Mouse (Mus musculus) T-cell, adult 2 months (primary cell): ENCODE measurements at regions not wholly inside any gene's neighbourhood (a gene's known extent, or its start where the extent isn't known, plus 50 kb on each side); places are given as distances from the start of the nearest gene placed in this dataset.

Experiments
- DNase-seq: peaks from one replicate; pipeline ENCODE4 v3.0.0; 2022; ENCODE audit warnings: low spot score

DNA sequence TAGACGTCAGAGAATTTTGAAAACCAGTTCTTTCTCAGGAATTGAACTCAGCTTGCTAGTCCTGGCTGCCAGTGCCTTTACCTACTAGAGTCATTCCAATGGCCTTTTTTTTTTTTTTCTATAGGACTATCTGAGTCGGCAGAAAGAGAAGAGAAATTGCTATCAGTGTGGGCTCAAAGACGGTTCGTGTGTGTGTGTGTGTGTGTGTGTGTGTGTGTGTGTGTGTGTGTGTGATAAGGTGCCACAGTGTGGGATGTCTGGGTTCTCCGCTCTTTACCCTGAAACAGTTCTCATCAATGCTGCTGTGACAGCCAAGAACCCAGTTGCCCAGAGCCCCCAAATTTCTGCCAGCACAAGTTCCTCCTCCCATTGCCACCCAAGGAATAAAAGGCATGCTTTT lies 146.1 kb downstream of the Rybp start:
- DNase-seq = no peak

DNA sequence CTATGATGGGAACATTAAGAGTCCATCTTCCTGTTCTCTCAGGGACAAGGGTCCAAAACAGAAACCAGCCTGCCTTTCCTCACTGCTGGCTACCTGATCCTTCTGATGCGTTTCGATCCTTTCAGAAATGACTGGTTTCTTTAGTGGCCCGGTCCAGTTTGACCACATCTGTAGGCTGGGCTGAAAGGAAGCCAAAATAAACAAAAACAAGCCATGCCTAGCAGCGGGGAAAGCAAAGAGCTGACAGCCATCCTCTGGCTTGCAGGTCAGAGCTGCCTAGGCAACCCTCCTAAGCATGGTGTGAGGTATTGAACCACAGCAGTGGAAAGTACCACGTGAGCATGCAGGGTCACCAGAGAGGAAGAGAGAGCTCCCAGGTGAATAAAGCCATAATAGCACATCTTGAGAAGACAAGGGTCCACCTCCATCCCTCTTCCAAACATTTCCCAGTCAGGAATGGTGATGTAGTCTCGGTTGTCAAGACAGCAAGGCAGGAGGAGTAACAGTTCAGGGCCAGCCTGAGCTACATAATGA lies 146.6 kb downstream of the Rybp start:
- DNase-seq = no peak

DNA sequence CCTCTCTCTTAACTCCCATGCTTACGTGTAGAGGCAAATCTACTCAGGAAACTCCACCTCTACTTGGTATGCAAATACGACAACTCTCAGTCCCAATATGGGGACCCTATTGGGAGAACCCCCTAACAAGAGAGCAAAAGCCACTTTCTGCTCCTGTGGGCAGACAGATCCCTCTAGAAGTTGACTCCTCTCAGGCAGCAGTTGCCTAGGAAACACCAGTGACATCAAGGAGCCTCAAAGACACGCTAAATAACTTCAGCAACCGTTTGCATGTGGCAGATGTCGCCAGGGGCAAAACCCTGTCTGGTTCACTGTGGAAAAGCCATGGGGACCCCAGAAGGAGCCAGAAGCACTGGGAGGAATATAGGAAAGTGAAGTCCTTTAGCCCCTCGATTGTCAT lies 147.5 kb downstream of the Rybp start:
- no peak for DNase-seq

DNA sequence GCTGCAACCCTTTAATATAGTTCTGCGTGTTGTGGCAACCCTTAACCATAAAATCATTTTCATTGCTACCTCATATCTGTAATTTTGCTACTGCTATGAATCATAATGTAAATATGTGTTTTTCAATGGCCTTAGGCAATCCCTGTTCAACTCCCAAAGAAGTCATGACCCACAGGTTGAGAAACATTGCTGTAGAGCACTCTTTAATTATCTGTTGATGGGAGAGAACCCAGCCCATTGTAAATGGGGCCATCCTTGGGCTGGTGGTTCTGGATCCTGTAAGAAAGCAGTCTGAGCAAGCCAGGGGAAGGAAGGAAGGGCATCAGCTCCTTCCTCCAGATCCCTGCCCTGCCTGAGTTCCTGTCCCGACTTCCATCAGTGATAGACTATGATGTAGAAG lies 148.6 kb downstream of the Rybp start:
- DNase-seq = no peak

DNA sequence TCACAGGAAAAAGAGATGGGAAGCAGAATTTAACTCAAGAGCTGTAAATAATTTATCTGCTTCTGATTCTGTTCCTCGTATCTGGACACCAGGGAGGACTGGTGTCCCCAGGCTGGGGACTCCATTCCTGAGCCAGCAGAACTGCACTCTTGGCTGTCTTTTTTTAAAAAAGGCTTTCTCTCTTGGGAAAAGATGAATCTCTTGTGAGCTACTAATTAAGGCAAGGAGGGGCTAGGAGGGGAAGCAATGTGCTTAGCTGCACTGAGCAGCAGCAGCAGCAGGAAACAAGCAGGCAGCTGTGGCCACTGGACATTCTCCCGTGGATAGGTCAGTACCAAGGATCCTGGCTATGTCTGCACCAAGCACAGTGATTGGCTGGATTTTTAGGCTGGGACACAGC lies 152.1 kb downstream of the Rybp start:
- no peak for DNase-seq

DNA sequence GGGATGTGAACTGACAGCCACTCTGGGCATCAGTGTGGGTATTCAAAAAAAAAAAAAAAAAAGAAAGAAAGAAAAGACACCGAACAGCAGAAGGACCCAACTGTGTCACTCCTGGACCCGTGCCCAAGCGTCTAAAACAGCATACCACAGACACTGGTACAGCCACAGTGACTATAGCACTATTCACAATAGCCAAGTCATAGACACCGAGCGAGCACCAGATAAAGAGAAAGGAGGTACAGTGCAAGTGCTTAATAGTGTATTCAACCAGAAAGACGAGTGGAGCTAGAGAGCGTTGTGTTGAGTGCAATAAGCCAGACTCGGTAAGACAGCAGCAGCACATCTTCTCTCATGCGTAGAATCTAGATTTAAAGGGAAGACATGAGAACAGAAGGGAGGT lies 153.3 kb downstream of the Rybp start:
- no peak for DNase-seq

DNA sequence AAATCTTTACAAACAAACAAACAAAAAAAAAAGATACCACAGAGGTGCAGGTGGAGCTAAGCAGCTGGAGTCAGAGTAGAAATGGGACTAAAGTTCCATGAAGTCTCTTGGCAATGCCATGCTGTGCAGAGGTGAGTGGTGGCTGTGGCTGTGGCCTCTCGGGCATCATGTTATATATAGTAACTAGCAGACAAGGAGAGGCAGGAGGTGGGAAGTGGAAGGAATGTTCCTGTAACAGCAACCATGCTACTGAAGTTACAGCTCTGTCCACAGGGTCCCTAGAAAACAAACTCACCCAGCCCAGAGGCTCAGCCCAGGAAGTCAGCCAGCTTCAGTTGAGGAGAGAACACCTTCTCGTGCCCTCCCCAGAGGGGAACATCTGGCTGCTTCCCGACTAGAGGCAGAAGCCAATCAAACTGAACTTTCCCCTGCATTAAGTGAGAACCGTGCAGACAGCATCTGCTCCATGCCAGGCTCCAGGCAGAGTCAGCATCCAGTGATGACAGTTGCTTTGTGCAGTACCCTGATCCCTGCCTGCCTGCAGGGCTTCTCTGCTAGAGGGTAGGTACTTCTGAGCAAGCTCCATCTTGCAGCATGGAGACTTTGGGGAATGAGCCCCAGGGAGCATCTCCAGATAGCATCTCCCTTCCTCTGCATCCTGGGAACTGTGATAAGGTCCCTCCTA lies 154.2 kb downstream of the Rybp start:
- no peak for DNase-seq

DNA sequence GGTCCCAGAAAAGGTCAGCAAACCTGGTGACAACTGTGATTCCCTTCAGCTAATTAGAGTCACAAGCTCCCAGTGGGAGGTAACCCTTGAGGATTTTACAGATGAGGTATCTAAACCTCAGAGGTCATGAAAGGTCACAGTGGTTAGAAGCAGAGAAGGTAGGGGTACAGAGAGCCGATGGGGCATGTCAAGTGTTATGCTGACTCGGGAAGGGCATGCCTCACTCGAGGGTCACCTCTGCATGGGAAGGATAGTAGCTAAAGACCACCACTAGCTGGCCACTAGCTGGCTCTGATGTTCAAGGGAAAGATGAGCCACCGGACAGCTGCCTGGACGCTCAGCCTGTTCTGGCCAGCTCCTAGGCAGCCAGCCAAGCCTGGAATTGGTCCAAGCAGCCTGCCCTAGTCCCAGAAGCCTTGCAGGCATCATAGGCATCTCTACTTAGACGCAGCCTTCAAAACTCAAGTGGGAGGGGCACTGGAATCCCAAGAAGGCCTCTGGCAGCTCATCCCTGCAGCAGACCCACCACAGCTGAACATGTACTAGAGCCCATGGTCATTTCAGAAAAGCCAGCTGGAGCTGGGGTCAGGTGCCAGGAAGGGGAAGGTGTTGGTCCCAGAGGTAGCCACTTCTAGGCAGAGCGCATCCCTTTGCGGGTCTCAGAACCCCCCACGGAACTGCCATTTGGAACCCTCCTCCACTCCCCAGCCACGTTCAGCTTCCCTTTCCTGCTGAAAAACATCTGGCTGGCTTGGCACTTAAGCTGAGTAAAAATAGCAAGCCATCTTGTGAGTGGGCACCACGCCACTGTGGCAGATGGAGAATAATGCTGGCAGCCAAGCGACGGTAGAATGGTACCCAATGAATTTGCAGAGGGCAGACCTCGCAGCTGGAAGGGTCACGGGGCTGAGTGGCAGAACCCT lies 159.8 kb downstream of the Rybp start:
- DNase-seq = no peak

DNA sequence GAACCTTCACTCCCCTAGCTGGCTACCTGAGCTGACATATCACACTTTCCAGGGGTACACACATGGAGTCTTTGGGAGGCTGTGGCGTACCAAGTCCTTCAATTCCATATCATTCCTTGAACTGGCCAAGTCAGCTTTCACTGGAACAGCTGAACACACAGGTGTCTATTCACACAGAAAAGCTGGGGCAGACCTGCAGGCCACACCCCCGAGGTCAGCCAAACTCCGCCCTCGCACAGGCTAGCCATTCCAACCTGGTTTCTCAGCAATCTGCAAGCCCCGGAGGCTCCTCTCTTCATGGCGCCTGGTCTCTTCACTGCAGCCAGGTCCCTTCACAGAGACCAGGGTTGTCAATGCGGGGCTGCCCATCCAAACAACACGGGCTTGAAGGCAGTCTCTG lies 160.5 kb downstream of the Rybp start:
- no peak for DNase-seq

DNA sequence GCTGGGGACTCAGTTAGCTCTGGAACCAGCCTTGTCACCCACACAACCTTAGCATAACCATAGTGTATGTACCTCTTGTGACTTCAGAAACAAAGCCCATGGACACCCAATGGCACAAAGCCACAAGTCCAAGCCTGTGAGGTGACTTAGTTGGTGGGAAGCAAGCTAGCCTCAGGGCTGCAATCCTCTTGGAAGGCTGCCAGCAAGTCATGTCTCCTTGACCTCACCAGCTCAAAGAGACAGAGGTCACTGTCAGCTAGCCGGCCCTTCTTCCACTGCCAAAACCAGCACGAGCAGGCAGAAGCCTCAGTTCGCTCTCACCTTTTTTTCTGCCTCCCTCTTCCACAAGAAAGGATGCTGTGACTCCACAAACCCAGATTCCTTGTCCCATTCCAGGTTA lies 161.0 kb downstream of the Rybp start:
- no peak for DNase-seq

DNA sequence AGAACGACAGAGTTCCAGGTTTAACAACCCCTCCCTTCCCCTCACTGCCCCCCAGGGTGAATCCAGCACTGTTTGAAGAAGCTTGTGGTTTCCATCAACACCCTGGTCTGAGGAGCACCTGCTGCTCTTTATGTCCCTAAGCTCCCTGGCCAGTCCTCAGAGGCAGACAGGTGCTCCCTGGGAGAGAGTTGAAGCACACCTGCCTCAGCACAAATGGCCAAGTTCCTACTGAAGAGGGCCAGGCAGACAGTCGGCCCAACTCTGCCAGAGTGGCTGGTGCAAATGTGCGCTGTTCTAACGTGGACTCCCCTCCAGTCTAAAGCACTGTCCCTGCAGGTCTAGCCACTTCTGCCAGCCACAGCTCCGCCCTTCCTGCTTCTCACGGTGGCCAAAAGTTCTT lies 166.0 kb downstream of the Rybp start:
- no peak for DNase-seq

DNA sequence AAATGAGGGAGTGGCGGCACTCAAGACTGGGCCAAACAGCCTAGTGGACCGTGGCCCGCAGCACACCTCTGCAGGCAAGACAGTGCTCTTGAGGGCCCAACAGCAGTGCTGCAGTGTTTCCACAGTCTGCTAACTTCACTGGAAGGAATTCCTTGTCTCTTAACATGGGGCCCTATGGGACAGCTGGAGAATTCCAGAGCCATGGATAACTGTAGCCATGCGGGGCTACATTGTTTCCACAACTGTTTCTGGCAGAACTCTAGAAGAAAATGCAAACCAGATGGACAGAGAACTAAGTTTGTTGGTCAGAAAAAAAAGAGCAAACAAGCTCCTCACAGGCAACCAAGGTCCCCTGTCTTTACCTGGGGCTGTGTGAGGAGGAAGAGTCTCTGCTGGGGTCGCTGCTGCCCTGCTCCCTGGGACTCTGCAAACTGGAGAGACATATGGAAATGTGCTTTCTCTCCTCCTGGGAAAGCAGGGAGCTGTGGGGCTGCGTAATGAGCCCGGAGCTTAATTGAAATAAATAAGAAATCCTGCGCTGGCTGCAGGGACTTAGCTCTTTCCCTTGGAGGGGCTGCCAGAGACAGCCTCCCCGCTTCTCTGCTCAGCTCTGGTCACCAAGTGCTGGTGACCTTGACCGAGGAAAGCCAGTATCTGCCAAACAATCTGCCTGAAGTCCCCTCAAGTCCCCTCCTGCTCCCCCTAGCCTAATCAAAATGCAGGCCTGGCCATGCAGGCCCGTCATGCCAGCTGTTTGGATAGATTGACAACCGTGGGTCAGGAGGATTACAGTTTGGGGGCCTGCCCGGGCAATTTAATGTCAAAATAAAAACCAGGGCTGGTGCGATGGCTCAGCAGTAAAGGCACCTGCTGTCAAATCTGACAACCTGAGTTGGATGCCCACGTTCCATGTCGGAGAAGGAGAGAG lies 167.0 kb downstream of the Rybp start:
- no peak for DNase-seq

DNA sequence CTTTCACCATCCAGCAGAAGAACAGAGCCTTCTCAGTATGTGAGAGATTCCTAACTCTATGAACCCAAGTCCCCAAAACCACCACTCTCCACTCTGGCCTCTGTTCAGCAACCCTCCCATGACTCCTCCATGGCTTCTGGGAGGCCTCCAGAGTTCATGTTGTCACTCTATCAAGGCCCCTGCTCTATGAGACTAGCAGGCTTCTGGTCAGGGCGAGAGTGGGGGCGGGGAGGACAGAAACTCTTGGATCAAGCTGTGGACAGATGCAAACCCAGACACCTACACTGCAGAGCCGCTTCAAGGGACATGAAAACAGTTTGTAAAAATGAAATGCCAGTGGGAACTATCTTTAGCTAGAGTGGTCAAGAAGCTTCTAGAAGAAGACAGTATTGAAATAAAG lies 170.2 kb downstream of the Rybp start:
- DNase-seq = no peak

DNA sequence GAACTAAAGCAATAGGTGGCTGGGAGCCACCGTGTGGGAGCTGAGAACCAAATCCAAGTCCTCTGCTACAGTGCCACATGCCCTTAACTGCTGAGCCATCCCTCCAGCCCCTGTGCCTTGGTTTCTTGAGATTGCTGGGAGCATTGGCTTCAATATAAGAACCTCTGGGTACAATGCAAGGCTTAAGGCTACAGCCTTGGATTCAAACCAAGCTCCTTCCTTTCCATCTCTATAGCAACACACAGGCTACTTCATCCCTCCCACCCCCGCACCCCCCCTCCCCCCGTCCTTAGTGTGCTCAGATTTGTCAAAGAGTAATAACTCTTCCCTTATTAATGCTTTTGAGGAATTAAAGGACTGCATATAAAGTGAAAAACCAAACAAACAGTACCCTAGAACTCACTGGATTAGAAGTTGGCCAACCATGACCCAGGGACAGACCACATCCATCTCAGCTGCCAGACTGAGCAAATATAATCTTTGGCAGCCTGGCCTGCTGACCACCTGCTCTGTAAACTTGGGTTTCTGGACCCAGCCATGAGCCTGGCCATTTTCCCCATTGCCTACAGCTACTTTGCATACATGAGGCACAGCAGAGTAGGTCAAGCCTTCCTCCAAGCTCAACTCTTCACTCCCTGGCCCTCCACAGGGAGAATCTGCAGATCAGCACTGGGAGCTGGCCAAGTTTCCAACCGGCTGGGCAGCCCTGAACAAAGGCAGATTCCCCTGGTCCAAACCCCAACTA lies 173.7 kb downstream of the Rybp start:
- no peak for DNase-seq

DNA sequence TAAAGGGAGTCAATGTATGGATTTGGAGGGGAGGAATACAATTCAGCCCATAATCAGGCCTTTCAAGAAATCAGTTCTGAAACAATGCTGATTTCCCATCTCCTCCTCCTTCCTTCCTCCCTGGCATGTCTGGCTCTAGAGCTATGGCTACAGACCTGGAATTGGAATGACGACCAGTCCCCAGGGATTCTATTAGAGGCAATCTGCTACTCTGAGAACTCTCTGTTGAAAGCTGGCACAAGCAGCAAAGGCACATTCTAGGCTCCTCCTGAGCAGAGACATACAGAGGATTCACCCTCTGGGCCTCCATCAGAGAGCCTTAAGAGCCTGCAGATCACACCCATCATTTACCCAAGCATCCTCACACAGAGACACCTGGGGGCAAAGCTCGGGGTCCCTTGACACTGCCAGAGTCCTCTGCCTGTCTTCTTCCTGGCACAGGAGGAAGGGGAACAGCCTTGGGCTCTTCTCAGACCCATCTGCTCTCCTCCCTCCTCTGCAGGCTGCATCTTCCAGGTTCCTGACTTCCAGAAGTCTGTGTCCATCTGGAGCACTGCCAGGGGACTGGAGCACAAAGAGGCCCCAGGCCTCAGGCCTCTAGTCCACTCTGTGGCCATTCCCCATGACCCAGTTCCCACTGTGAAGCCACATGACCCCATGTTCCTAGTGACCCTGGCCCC lies 176.2 kb downstream of the Rybp start:
- no peak for DNase-seq

DNA sequence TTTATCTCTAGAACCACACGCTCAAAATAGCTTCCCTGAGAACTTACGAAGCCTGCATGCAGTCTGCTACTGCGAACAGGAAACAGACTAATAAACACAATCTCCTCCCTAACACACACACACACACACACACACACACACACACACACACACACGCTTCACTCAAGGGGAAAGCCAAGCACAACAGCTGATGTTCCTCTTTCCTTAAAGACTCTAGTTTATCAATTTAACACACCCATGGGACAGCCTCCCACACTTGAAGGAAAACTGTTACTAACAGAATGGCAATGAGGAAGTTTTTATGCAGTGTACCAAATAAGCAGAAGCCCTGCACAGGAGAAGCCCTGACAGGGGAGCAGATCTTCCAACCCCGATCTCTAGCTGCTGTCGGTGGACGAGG lies 177.3 kb downstream of the Rybp start:
- no peak for DNase-seq

DNA sequence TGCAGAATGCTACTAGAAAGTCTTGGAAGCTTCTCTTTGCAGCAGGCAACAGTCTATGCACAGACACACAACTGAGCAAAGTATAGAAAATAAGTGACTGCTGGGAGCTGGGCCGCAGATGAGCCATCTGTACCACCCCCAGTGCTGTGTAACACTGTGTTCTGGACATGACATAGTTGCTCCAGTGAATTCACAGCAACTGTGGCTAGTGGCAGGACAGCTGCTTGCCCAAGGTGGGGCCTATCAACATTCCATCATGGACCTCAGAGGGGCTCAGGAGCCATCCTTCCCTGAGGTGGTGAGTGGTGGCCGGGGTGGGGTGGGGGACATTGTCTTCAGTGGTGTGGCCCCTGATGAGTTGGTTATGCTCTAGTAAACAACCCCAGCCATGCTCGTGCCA lies 177.9 kb downstream of the Rybp start:
- no peak for DNase-seq

DNA sequence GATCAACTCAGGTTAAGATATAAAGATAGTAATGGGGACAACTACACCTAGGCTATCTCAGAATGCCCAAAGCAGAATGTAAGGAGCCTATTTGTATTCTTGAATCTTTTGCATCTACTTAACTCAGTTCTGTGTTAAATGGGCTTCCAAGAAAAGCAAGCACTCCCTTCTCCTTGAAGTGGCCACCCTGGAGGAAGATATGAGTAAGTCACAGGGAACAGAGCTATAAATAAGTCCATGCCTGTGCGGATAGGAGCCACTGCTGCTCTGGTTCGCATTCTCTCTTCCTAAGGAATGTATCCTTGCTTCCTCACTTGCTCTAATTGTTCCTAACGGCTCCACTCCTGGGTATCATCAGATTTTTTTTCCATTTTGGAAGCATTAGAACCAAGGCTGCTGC lies 179.8 kb downstream of the Rybp start:
- no peak for DNase-seq

DNA sequence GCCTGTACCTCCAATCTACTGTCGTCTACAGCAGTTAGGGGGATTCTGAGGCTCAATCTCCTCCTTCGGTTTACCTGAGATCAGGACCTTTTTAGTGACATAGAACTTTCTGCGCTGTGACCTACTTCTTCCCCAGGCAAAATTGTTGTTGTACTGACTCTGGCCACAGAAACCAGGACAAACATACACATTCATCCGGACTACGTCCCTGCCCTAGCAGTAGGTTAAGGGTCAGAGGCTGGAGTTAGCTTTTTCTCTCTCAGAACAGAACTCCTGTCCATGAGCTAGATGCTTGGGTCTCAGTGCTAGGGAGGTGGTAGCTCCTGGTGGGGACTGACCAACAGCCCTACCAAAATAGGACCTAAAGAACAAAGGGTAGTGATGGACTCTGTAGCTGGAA lies 180.2 kb downstream of the Rybp start:
- DNase-seq = no peak

DNA sequence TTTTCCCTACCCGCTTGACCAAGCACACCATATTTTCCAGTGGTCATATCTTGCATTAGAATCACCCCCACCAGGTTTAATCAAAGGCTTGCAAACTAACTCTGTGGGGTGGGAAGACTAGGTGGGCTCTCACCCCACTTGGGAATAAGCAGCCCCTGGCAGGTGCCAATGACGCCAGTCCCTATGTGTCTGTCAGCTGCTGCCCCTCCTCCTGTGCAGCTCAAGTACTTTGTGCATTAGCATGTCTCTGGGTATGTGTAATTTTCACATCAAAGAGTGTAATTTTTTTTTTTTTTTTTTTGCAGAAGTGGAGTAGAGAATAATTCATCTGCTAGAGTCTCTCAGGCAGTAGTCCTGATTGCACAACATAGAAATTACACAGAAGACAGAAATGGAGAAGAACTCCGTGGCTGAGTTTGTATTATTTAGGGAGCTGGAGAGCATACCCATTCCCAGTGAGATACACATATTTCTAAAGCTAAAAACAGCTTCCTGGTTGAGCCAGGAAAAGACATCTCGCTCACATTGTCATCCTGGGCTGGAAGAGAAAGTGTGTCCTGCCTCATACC lies 186.6 kb downstream of the Rybp start:
- DNase-seq = no peak
